Mouse (Mus musculus): ENCODE measurements around the gene CK137956. TPM values are rescaled to one million over a fixed set of nuclear protein-coding genes. Genes with fewer than 3 reads are reported as not detected.
A peak's percentile ranks its signal among the peaks of the same experiment; 100 is the strongest.

Gene CK137956
- polyA plus RNA-seq, 1 experiment from 2014 or later, result not detected

- no peaks in the 10 kb centered on the region for H3K4me1 ChIP-seq (replicated peaks; ENCODE audit: control insufficient read depth, insufficient read depth, low read length)
- H3K9ac ChIP-seq (ENCODE audit: low read length), result no peak overlapping the region
- H3K36me3 ChIP-seq (ENCODE audit: control insufficient read depth, insufficient read depth, low read length), result no peaks in the 10 kb centered on the region
- DNase-seq (ENCODE audit: low spot score), result peak; percentile 10
- no peak overlapping the region for H3K4me2 ChIP-seq (ENCODE audit: low read length)
- no peak for ATAC-seq (replicated peaks; ENCODE audit: low FRiP score, low TSS enrichment, low read depth)
- no peak overlapping the region for H3K27ac ChIP-seq (ENCODE audit: low read depth)
- no peaks in the 10 kb centered on the region for H3K27me3 ChIP-seq (replicated peaks; ENCODE audit: control insufficient read depth, insufficient read depth, low read length)
- H3K9me3 ChIP-seq (ENCODE audit: control insufficient read depth, low read length), result no peaks in the 10 kb centered on the region
- H3K4me3 ChIP-seq (ENCODE audit: low read depth, low read length), result no peak overlapping the region
- WGBS, result 63% methylated on average over 7 of the region's 7 CpGs
These were observed 81.7 kb downstream of the CK137956 start for GRCm38 (mm10) chr4:127889071-127889470.

GRCm38 (mm10) chr4:127878966-127879365, 91.8 kb downstream of the CK137956 start:
- Histone ChIP-seq H3K4me3 (ENCODE audit: low read depth, low read length) (no peak overlapping the region), H3K9ac (ENCODE audit: low read length) (no peak overlapping the region), H3K4me2 (ENCODE audit: low read length) (no peak overlapping the region), H3K27me3 (replicated peaks; ENCODE audit: control insufficient read depth, insufficient read depth, low read length) (no peaks in the 10 kb centered on the region), H3K27ac (ENCODE audit: low read depth) (no peak overlapping the region), H3K9me3 (ENCODE audit: control insufficient read depth, low read length) (no peaks in the 10 kb centered on the region), H3K4me1 (replicated peaks; ENCODE audit: control insufficient read depth, insufficient read depth, low read length) (no peaks in the 10 kb centered on the region), H3K36me3 (ENCODE audit: control insufficient read depth, insufficient read depth, low read length) (no peaks in the 10 kb centered on the region)
- DNase-seq (ENCODE audit: low spot score) (no peak), ATAC-seq (replicated peaks; ENCODE audit: low FRiP score, low TSS enrichment, low read depth) (no peak)
- 93% methylated on average over 8 of the region's 8 CpGs for WGBS

Other genes with a start within 250 kb of the CK137956 start
- 0.18 and 0.19 TPM in 2 replicates for gene Csmd2, start 16.9 kb upstream of the CK137956 start, polyA plus RNA-seq (2014; fragmentation: Nextera tagmentation; extraction: Ambion mirVana)